Mouse (Mus musculus): ENCODE measurements around the gene Hadh. TPM values are rescaled to one million over a fixed set of nuclear protein-coding genes. Genes with fewer than 3 reads are reported as not detected.
A peak's percentile ranks its signal among the peaks of the same experiment; 100 is the strongest.

The Hadh gene
- polyA plus RNA-seq, 1 experiment from 2014 or later, result 112 TPM

GRCm38 (mm10) chr3:131292959-131293358 is 21.1 kb upstream of the Hadh start:
- Histone ChIP-seq H3K9ac (ENCODE audit: low read depth, low read length) (no peak overlapping the region), H3K27me3 (replicated peaks; ENCODE audit: control insufficient read depth, insufficient read depth, low read length) (no peaks in the 10 kb centered on the region), H3K4me1 (ENCODE audit: control insufficient read depth, insufficient read depth, low read length) (no peaks in the 10 kb centered on the region), H3K9me3 (ENCODE audit: control insufficient read depth, low read length) (no peaks in the 10 kb centered on the region), H3K4me3 (ENCODE audit: low read depth, low read length) (no peak overlapping the region), H3K27ac (replicated peaks; ENCODE audit: low read depth, low read length) (no peak overlapping the region), H3K4me2 (ENCODE audit: low read depth, low read length) (no peak overlapping the region), H3K36me3 (ENCODE audit: control insufficient read depth, insufficient read depth, low read length) (no peaks in the 10 kb centered on the region)
- 70% methylated on average over 3 of the region's 3 CpGs for WGBS
- no peak for DNase-seq (ENCODE audit: low spot score)
- no peak for ATAC-seq (ENCODE audit: low read depth)

DNA sequence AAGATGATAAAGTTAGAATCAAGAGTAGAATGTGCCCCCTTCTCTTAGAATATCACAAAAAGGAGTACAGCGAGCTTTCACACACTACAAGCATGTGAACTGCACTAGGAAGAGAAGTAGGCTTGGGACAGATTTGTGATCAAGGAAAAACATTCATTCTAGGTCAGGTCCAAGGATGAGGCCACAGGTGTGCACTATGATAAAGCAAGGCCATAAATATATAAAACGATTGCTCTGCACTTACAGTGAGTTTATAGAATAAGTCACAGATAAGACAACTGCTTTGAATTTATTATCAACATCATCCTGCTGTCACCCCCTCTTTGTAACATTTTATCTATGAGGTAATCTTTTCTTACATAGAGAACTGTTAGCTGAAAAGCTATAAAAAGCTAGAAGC is 20.4 kb upstream of the Hadh start:
- Histone ChIP-seq H3K9ac (ENCODE audit: low read depth, low read length) (no peak overlapping the region), H3K4me2 (ENCODE audit: low read depth, low read length) (no peak overlapping the region), H3K36me3 (ENCODE audit: control insufficient read depth, insufficient read depth, low read length) (no peaks in the 10 kb centered on the region), H3K27ac (replicated peaks; ENCODE audit: low read depth, low read length) (no peak overlapping the region), H3K9me3 (ENCODE audit: control insufficient read depth, low read length) (no peaks in the 10 kb centered on the region), H3K4me1 (ENCODE audit: control insufficient read depth, insufficient read depth, low read length) (no peaks in the 10 kb centered on the region), H3K4me3 (ENCODE audit: low read depth, low read length) (no peak overlapping the region), H3K27me3 (replicated peaks; ENCODE audit: control insufficient read depth, insufficient read depth, low read length) (no peaks in the 10 kb centered on the region)
- DNase-seq (ENCODE audit: low spot score), result no peak
- 92% methylated on average over 2 of the region's 2 CpGs for WGBS
- ATAC-seq (ENCODE audit: low read depth), result no peak

DNA sequence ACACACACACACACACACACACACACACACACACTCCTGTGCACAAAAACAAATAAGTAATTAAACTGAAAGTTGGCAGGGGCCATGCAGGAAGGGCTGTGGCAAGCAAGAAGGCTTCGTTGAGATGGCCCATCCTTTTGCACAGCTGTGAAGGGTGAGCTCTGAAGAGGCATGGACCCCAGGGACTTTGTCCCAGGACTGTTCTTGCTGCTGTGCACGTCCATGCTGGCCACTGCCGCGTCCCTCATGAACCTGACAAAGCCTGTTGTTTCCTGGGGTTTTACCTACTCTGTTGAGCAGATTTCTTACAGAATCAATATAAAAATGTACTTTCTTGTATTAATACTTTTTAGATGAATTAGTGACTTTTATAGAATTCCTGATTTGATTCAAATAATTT is 20.0 kb upstream of the Hadh start:
- ATAC-seq (ENCODE audit: low read depth) (no peak), DNase-seq (ENCODE audit: low spot score) (no peak)
- Histone ChIP-seq H3K27ac (replicated peaks; ENCODE audit: low read depth, low read length) (no peak overlapping the region), H3K9me3 (ENCODE audit: control insufficient read depth, low read length) (no peaks in the 10 kb centered on the region), H3K4me1 (ENCODE audit: control insufficient read depth, insufficient read depth, low read length) (no peaks in the 10 kb centered on the region), H3K9ac (ENCODE audit: low read depth, low read length) (no peak overlapping the region), H3K36me3 (ENCODE audit: control insufficient read depth, insufficient read depth, low read length) (no peaks in the 10 kb centered on the region), H3K27me3 (replicated peaks; ENCODE audit: control insufficient read depth, insufficient read depth, low read length) (no peaks in the 10 kb centered on the region), H3K4me2 (ENCODE audit: low read depth, low read length) (no peak overlapping the region), H3K4me3 (ENCODE audit: low read depth, low read length) (no peak overlapping the region)
- 89% methylated on average over 4 of the region's 4 CpGs for WGBS

DNA sequence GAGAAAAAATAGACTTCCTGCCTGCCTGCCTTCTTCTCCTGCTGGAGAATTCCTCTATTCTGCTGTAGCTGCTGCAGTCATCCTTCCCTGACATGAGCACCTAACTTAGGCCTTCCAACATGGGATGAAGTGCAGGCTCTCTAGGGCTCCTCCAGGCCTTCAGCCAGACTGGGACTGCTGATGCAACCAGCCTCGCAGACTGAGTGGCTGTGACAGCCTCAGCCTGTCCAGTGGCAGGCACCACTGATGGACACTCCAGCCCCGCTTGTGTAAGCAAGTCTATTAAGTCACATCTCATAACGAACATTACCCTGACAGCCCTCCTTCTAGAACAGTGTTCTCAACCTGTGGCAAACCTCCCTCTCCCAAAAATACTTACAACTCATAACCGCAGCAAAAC is 2.2 kb upstream of the Hadh start:
- H3K4me1 ChIP-seq (ENCODE audit: control insufficient read depth, insufficient read depth, low read length), result peaks cover 12% of the 10 kb centered on the region; the same call in 1 of the 2 replicates
- no peak overlapping the region for H3K4me3 ChIP-seq (ENCODE audit: low read depth, low read length)
- H3K27me3 ChIP-seq (replicated peaks; ENCODE audit: control insufficient read depth, insufficient read depth, low read length), result no peaks in the 10 kb centered on the region
- no peaks in the 10 kb centered on the region for H3K36me3 ChIP-seq (ENCODE audit: control insufficient read depth, insufficient read depth, low read length)
- no peak overlapping the region for H3K9ac ChIP-seq (ENCODE audit: low read depth, low read length)
- no peak overlapping the region for H3K4me2 ChIP-seq (ENCODE audit: low read depth, low read length)
- 82% methylated on average over 4 of the region's 4 CpGs for WGBS
- DNase-seq (ENCODE audit: low spot score) (no peak), ATAC-seq (ENCODE audit: low read depth) (no peak)
- H3K27ac ChIP-seq (replicated peaks; ENCODE audit: low read depth, low read length), result no peak overlapping the region
- no peaks in the 10 kb centered on the region for H3K9me3 ChIP-seq (ENCODE audit: control insufficient read depth, low read length)

DNA sequence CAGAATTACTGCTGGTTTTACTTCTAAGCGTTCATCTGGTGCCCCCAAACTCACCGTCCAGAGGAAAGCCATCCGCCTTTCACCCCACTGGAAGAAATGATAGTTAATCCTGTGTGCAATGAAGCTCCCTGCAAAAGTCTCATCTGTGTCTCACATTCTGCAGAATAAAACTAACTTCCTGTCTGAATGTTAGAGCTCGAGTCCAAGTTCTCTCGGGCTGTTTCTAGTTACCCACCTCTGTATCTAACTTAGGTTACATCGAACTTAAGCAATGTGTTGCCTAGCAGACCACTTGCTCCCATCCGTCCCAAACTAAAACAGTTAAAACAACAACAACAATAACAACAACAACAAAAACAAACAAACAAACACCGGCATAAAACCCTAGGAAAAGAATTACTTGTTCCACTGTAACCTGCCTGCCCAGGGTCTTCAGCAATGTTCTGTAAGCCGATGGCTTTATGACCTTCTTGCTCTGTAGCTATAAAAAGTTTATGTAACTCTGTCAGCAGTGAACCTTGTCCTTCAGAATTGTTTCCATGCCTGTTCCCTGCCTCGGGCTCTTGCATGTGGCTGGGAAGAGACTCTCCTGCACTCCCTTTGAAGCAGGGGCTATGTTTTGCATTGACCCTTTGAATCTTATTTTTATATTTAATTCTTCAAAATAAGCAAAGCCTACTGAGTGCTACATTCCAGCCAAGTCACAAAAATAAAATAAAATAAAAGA is 636 bp upstream of the Hadh start:
- Histone ChIP-seq H3K9me3 (ENCODE audit: control insufficient read depth, low read length) (no peaks in the 10 kb centered on the region), H3K27me3 (replicated peaks; ENCODE audit: control insufficient read depth, insufficient read depth, low read length) (no peaks in the 10 kb centered on the region), H3K4me2 (ENCODE audit: low read depth, low read length) (peak overlapping the region; percentile 62), H3K9ac (ENCODE audit: low read depth, low read length) (peak overlapping the region; percentile 75), H3K36me3 (ENCODE audit: control insufficient read depth, insufficient read depth, low read length) (0 out of 2 replicates have a peak, but pooled peaks cover under 1% of the 10 kb centered on the region), H3K4me3 (ENCODE audit: low read depth, low read length) (peak overlapping the region; percentile 86), H3K4me1 (ENCODE audit: control insufficient read depth, insufficient read depth, low read length) (peaks cover 12% of the 10 kb centered on the region; the same call in 1 of the 2 replicates), H3K27ac (replicated peaks; ENCODE audit: low read depth, low read length) (peak overlapping the region; percentile 81)
- no peak for ATAC-seq (ENCODE audit: low read depth)
- DNase-seq (ENCODE audit: low spot score), result no peak
- WGBS, result 25% methylated on average over 10 of the region's 10 CpGs

- peak overlapping the region; percentile 81; the same call in 1 of the 2 replicates for H3K27ac ChIP-seq (replicated peaks; ENCODE audit: low read depth, low read length)
- peaks cover 12% of the 10 kb centered on the region; the same call in 1 of the 2 replicates for H3K4me1 ChIP-seq (ENCODE audit: control insufficient read depth, insufficient read depth, low read length)
- 7% methylated on average over 8 of the region's 8 CpGs for WGBS
- peak overlapping the region; percentile 86 for H3K4me3 ChIP-seq (ENCODE audit: low read depth, low read length)
- ATAC-seq (ENCODE audit: low read depth), result peak; percentile 21; the same call in 1 of the 2 replicates
- H3K27me3 ChIP-seq (replicated peaks; ENCODE audit: control insufficient read depth, insufficient read depth, low read length), result no peaks in the 10 kb centered on the region
- H3K36me3 ChIP-seq (ENCODE audit: control insufficient read depth, insufficient read depth, low read length), result peaks cover 5% of the 10 kb centered on the region; the same call in 1 of the 2 replicates
- peak; percentile 31 for DNase-seq (ENCODE audit: low spot score)
- peak overlapping the region; percentile 62 for H3K4me2 ChIP-seq (ENCODE audit: low read depth, low read length)
- H3K9me3 ChIP-seq (ENCODE audit: control insufficient read depth, low read length), result no peaks in the 10 kb centered on the region
- H3K9ac ChIP-seq (ENCODE audit: low read depth, low read length), result peak overlapping the region; percentile 75
Measured at GRCm38 (mm10) chr3:131271157-131271556, 744 bp downstream of the Hadh start.

DNA sequence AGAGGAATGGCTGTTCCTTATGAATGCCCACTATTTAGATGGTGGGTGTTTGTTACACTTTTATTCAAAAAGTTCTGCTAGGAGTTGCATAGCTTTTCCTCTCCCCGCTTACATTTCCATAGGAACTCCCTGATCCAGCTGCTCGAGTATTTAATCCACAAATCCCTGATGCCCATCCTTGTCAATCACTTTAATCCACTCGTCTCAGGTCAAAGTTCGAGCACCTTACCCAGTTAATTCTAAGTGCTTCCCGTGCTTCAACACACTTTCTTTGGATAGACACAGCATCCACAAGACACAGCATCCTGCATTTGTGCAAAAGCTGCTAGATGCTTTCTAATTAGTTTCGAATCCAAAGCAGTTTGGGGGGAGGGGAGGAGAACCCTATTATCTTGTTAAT is 1.5 kb downstream of the Hadh start:
- WGBS, result 45% methylated on average over 6 of the region's 6 CpGs
- ATAC-seq (ENCODE audit: low read depth) (no peak), DNase-seq (ENCODE audit: low spot score) (no peak)
- H3K36me3 ChIP-seq (ENCODE audit: control insufficient read depth, insufficient read depth, low read length), result peaks cover 5% of the 10 kb centered on the region; the same call in 1 of the 2 replicates
- no peak overlapping the region; the same call in 1 of the 2 replicates for H3K9ac ChIP-seq (ENCODE audit: low read depth, low read length)
- no peak overlapping the region for H3K27ac ChIP-seq (replicated peaks; ENCODE audit: low read depth, low read length)
- no peaks in the 10 kb centered on the region for H3K9me3 ChIP-seq (ENCODE audit: control insufficient read depth, low read length)
- peaks cover 12% of the 10 kb centered on the region; the same call in 1 of the 2 replicates for H3K4me1 ChIP-seq (ENCODE audit: control insufficient read depth, insufficient read depth, low read length)
- peak overlapping the region; percentile 62 for H3K4me2 ChIP-seq (ENCODE audit: low read depth, low read length)
- peak overlapping the region; percentile 86 for H3K4me3 ChIP-seq (ENCODE audit: low read depth, low read length)
- H3K27me3 ChIP-seq (replicated peaks; ENCODE audit: control insufficient read depth, insufficient read depth, low read length), result no peaks in the 10 kb centered on the region

DNA sequence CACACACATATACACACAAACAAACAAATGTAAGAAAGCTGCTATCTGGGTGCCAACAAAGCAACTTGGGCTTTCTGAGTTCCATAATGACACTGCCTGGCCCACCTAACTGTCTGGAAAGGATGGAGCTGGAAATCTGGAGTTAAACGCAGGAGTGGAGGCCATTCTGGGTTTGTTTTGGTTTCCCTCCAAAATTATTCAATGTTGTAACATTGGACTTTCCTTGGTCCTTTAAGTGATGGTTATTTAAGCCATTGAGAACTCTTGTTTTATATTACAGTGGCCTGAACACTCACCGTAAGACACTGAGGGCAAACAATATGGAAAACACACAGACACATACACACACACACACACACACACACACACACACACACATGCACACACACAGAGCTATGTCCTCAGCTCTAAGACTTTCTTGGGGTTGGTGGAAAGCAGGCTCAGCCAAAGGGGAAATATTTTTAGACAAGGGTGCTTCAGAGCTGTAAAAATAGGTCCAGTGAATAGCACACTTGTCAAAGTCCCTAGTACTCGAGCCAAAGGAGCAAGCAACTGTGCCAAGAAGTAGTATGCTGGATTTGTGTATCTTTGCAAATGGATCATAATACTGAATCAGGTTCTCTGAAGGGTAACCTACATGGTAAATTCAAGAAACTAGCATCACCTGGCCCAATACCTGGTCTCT is 5.4 kb downstream of the Hadh start:
- WGBS, result 77% methylated on average over 3 of the region's 3 CpGs
- 0 out of 2 replicates have a peak overlapping the region, but pooled peaks have one; percentile 3 for H3K27ac ChIP-seq (replicated peaks; ENCODE audit: low read depth, low read length)
- peaks cover 37% of the 10 kb centered on the region for H3K36me3 ChIP-seq (ENCODE audit: control insufficient read depth, insufficient read depth, low read length)
- no peak overlapping the region for H3K4me3 ChIP-seq (ENCODE audit: low read depth, low read length)
- no peak for ATAC-seq (ENCODE audit: low read depth)
- H3K27me3 ChIP-seq (replicated peaks; ENCODE audit: control insufficient read depth, insufficient read depth, low read length), result no peaks in the 10 kb centered on the region
- H3K4me1 ChIP-seq (ENCODE audit: control insufficient read depth, insufficient read depth, low read length), result peaks cover 12% of the 10 kb centered on the region; the same call in 1 of the 2 replicates
- H3K9me3 ChIP-seq (ENCODE audit: control insufficient read depth, low read length), result no peaks in the 10 kb centered on the region; the same call in 1 of the 2 replicates
- no peak overlapping the region for H3K9ac ChIP-seq (ENCODE audit: low read depth, low read length)
- H3K4me2 ChIP-seq (ENCODE audit: low read depth, low read length), result no peak overlapping the region
- DNase-seq (ENCODE audit: low spot score), result no peak
